Mouse (Mus musculus) monocyte, adult 59 days (primary cell): Measurements from ENCODE around the gene Letmd1. TPM values are rescaled to one million over a fixed set of nuclear protein-coding genes. Genes with fewer than 3 reads are reported as not detected.

Source experiments
- total RNA-seq, 2 experiments: library from RNA; stranded (reverse); gene quantifications; one replicate each; pipeline ENCODE4 v1.2.4; 2023

Letmd1 gene
- 10 to 100 TPM; 27.2 to 29.2 TPM for total RNA-seq

DNA sequence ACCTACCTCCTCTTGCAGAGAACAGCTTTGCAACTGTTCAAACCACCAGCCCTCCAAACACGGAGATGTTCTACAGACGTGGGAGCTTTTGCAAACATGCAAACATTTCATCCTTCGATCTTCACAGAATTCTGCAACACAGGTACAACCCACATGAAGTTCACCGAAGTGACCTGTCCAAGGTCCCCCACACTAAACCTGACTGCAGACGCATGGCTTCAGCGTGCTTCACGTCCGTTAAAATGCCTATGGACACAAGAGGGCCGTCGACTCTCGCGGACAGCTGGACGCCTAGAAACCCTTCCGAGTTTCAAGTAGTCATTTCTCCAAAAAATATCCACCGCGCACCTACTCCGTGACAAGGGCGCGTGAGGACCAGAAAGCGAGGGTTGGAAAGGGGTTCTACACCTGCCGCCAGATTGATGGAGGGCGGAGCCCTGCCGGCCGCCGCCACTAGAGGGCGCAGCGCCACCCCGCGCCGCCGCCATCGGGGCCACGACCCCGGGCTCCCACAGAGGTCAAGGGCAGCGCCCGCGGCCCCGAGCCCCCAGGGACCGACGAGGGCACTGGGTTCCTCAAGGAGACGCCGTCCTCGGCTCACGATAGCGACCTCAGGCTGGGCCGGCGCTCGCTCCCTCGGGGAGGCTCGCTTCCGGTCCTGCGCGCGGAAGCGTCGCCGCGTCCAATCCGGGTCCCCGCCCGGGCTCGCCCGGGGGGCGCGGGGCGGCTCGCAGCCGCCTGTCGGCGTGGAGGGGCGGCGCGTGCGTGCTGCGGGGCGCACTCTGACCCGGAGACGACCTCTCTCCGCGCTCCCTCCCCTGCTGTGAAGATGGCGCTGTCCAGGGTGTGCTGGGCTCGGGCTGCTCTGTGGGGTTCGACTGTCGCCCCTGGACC lies at the start of gene Letmd1:
Letmd1 (plus strand) TSS at position 729 of the 894 bp plus-strand sequence.

GRCm38 (mm10) chr15:100421758-100422197 lies 47.0 kb upstream of the Letmd1 start, which contains the start of gene Gm5475:
Gm5475 (plus strand) TSS chr15:100422147.

GRCm38 (mm10) chr15:100424396-100425122 lies 44.3 kb upstream of the Letmd1 start, which contains the start of gene Slc11a2:
Slc11a2 (minus strand) TSS chr15:100425072.

DNA sequence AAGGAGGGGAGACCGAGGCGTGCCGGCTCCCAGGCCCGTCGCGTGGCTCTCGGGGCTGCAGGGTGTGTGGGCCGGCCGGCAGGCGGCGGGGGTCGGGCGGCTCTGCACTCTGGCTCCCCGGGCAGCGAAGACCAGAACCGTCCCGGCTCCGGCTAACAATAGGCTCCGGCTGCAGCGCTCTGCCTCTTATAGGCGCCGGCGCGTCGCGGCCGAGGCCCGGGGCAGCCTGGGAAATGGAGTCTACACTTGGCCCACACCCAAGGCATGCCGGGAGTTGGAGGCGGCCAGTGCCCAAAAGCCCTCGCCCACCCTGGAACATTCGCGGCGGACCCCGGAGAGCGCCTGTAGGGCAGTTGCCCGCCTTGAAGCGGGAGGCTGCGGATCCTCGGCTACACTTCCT lies 26.3 kb downstream of the Letmd1 start, which contains the start of gene Csrnp2:
Csrnp2 (minus strand) TSS at position 387 of the 400 bp plus-strand sequence.

Other genes with a start within 250 kb of the Letmd1 start
- 10 to 100 TPM; 58.9 to 73.3 TPM for gene Atf1, start 241.2 kb upstream of the Letmd1 start, total RNA-seq
- not detected for gene Tmprss12, start 188.2 kb upstream of the Letmd1 start, total RNA-seq
- 10 to 100 TPM; 63.1 to 73.6 TPM for gene Mettl7a1, start 164.9 kb upstream of the Letmd1 start, total RNA-seq
- under 1 TPM in 1 of 2 experiments, not detected in 1; 0.63 TPM for gene Mettl7a3, start 134.1 kb upstream of the Letmd1 start, total RNA-seq
- not detected for gene Methig1, start 115.9 kb upstream of the Letmd1 start, total RNA-seq
- gene Mettl7a2, start 115.8 kb upstream of the Letmd1 start, total RNA-seq = 1 to 10 TPM; 2.0 to 2.5 TPM
- not detected for gene Higd1c, start 104.5 kb upstream of the Letmd1 start, total RNA-seq
- not detected for gene Gm5475, start 46.9 kb upstream of the Letmd1 start, total RNA-seq
- gene Slc11a2, start 44.0 kb upstream of the Letmd1 start, total RNA-seq = 10 to 100 TPM; 30.3 to 30.6 TPM
- gene Csrnp2, start 26.5 kb downstream of the Letmd1 start, total RNA-seq = 1 to 10 TPM; 2.0 to 2.7 TPM
- 1 to 10 TPM; 7.2 to 8.8 TPM for gene Tfcp2, start 83.0 kb downstream of the Letmd1 start, total RNA-seq
- 10 to 100 TPM; 12.4 to 15.5 TPM for gene Pou6f1, start 131.0 kb downstream of the Letmd1 start, total RNA-seq
- gene Dazap2, start 146.3 kb downstream of the Letmd1 start, total RNA-seq = 100 to 1,000 TPM; 500 to 526 TPM
- gene Smagp, start 167.9 kb downstream of the Letmd1 start, total RNA-seq = 10 to 100 TPM; 60.8 to 79.4 TPM
- gene Bin2, start 200.5 kb downstream of the Letmd1 start, total RNA-seq = 100 to 1,000 TPM; 508 to 528 TPM
- 10 to 100 TPM; 20.1 to 22.6 TPM for gene Cela1, start 218.9 kb downstream of the Letmd1 start, total RNA-seq